Mouse (Mus musculus) heart, embryonic 14.5 days (tissue): ENCODE data around the gene Hmcn1. TPM values are rescaled to one million over a fixed set of nuclear protein-coding genes. Genes with fewer than 3 reads are reported as not detected.

Source experiments
- ATAC-seq: fragments of 200-750 bp; cut with Nextera tagmentation; 2 replicates; pipeline ENCODE4 v1.8.0; 2017; ENCODE audit warnings: low read depth, moderate TSS enrichment; ENCODE audit not compliant: insufficient number of reproducible peaks, insufficient read depth, low FRiP score
- H3K27ac ChIP-seq, 2 experiments: fragments of 200-500 bp in 1 of 2; fragments of 300-500 bp in 1 of 2; sonication (generic) in 1 of 2; replicated peaks in 1 of 2; 2 replicates each; pipeline ENCODE4 v1.5.1; 2012 to 2014; ENCODE audit warnings: low read depth in 2 of 2, low read length in 2 of 2, control low read depth in 1 of 2, mild to moderate bottlenecking in 1 of 2, mixed read lengths in 1 of 2; ENCODE audit not compliant: control insufficient read depth in 1 of 2, insufficient read depth in 1 of 2
- H3K27me3 ChIP-seq: fragments of 300-500 bp; sonication (generic); 2 replicates; pipeline ENCODE4 v1.6.1; 2014; ENCODE audit warnings: mild to moderate bottlenecking, low read length, control low read depth; ENCODE audit not compliant: control insufficient read depth, insufficient read depth
- H3K36me3 ChIP-seq: fragments of 300-500 bp; sonication (generic); 2 replicates; pipeline ENCODE4 v1.6.1; 2014; ENCODE audit warnings: mild to moderate bottlenecking, control low read depth, low read length, mixed read lengths; ENCODE audit not compliant: control insufficient read depth, insufficient read depth
- H3K4me1 ChIP-seq, 2 experiments: fragments of 200-500 bp in 1 of 2; fragments of 300-500 bp in 1 of 2; sonication (generic) in 1 of 2; 2 replicates each; pipeline ENCODE4 v1.6.1; 2012 to 2014; ENCODE audit warnings: low read length in 2 of 2, control low read depth in 1 of 2, mixed read lengths in 1 of 2; ENCODE audit not compliant: control insufficient read depth in 2 of 2, insufficient read depth in 2 of 2
- H3K4me2 ChIP-seq: fragments of 300-500 bp; sonication (generic); 2 replicates; pipeline ENCODE4 v1.6.1; 2014; ENCODE audit warnings: mild to moderate bottlenecking, low read length
- H3K4me3 ChIP-seq, 2 experiments: fragments of 200-500 bp in 1 of 2; fragments of 300-500 bp in 1 of 2; sonication (generic) in 1 of 2; 2 replicates each; pipeline ENCODE4 v1.5.1; 2012 to 2014; ENCODE audit warnings: low read length in 2 of 2, mild to moderate bottlenecking in 2 of 2, control low read depth in 1 of 2, low read depth in 1 of 2, moderate library complexity in 1 of 2; ENCODE audit not compliant: control insufficient read depth in 1 of 2, insufficient read depth in 1 of 2
- H3K9ac ChIP-seq: fragments of 300-500 bp; sonication (generic); 2 replicates; pipeline ENCODE4 v1.6.1; 2014; ENCODE audit warnings: mild to moderate bottlenecking, low read length
- H3K9me3 ChIP-seq: fragments of 300-500 bp; sonication (generic); 2 replicates; pipeline ENCODE4 v1.6.1; 2016; ENCODE audit warnings: low read length, control low read depth; ENCODE audit not compliant: control insufficient read depth
- WGBS: fragments of 180-500 bp; shearing (Covaris S2); extraction: QIAGEN DNeasy Blood & Tissue Kit; methylation state at CpG from one replicate; pipeline ENCODE4 v1.1.7; 2014; 5-methylcytosine and 5-hydroxymethylcytosine counted together
- polyA plus RNA-seq: library from polyadenylated mRNA; unstranded; fragments of >200 nt; fragmentation: Nextera tagmentation; extraction: Ambion mirVana; gene quantifications from 2 replicates; pipeline ENCODE4 v1.2.1, GENCODE M21; 2014

Hmcn1 gene
- polyA plus RNA-seq, 1 experiment from 2014 or later = 35.1 TPM

DNA sequence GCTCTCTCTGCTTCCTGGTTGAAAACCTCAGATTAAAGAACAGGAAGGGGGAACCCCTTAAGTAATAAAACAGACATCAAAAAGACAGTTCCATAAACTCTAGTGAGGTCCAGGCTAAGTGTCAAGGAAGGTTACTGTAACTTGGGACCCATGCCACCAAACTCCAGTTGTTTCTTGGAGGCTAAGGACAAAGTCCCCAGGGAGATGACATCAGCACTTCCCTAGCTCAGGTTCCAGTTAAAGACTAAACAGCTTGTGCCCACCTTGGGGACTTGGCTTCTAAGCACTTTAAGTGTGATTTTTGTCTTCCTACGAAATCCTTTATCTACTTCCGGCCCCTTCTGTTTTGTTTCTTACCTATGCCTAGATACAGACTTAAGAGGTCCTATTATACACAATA is 78.3 kb downstream of the Hmcn1 start:
- Histone ChIP-seq H3K36me3 (no peaks in the 10 kb centered on the region), H3K27ac (peak overlapping the region; percentile 16 to 25; a peak in 3 of 4 replicates), H3K4me3 (no peak overlapping the region), H3K4me1 (peaks cover 6 to 20% of the 10 kb centered on the region in 2 experiments), H3K27me3 (no peaks in the 10 kb centered on the region), H3K4me2 (no peak overlapping the region), H3K9ac (no peak overlapping the region), H3K9me3 (no peaks in the 10 kb centered on the region)
- no peak for ATAC-seq
- WGBS = 27% methylated on average over 2 of the region's 2 CpGs

DNA sequence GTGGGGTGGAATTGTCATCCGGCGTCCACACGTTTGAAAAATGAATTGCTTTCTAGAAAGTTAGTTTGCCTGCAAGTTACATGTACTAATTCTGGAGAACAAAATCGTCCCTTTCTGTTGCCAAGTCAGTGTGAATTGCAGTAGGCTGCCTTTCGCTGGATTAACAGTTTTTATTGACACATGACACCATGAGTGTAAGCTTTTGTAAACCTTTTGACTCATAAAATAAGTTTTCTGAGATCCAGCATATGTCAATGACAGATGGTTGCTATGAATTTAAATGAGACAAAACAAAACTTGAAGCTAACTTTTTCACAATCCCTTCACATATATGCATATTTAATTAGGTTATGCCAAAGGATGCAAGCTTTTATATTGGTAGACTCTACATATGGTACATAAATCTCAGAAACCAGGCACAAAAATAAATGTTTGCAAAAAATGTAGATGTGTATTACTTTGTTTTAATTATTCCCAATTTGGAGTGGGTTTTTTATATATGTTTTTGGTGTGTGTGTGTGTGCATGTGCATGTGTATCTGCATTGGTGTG is 79.6 kb downstream of the Hmcn1 start:
- no peak for ATAC-seq
- 86% methylated on average over 5 of the region's 5 CpGs for WGBS
- no peak overlapping the region for H3K27ac ChIP-seq
- H3K4me2 ChIP-seq = no peak overlapping the region
- H3K4me1 ChIP-seq = peaks cover 6 to 27% of the 10 kb centered on the region in 2 experiments
- no peaks in the 10 kb centered on the region for H3K9me3 ChIP-seq
- no peaks in the 10 kb centered on the region for H3K27me3 ChIP-seq
- no peaks in the 10 kb centered on the region for H3K36me3 ChIP-seq
- no peak overlapping the region for H3K9ac ChIP-seq
- no peak overlapping the region for H3K4me3 ChIP-seq

DNA sequence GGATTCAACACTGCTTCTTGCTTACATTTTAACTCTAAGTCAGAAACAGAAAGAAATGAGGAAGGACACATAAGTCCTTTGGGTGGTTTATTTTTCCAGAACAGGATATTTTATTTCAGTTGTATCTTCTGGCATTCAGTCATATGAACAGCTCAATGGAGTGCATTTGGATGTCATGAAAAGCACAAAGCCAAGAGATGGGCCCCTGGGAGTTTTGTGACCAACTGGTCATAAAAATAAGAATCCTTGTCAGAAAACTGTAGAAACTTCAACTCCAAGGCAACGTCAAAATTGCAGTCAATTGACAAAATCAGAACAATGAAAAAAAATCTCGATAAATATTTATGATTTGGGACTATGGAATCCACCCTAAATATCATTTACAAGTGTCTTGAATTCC is 83.6 kb downstream of the Hmcn1 start:
- no peak for ATAC-seq
- H3K4me2 ChIP-seq = no peak overlapping the region
- H3K9ac ChIP-seq = no peak overlapping the region
- no peaks in the 10 kb centered on the region for H3K27me3 ChIP-seq
- H3K4me3 ChIP-seq = no peak overlapping the region
- H3K4me1 ChIP-seq = peaks cover 0 to 7% of the 10 kb centered on the region in 2 experiments; a peak in 1 of 4 replicates
- WGBS = 83% methylated on average over 2 of the region's 2 CpGs
- no peaks in the 10 kb centered on the region for H3K9me3 ChIP-seq
- H3K36me3 ChIP-seq = no peaks in the 10 kb centered on the region
- no peak overlapping the region for H3K27ac ChIP-seq

DNA sequence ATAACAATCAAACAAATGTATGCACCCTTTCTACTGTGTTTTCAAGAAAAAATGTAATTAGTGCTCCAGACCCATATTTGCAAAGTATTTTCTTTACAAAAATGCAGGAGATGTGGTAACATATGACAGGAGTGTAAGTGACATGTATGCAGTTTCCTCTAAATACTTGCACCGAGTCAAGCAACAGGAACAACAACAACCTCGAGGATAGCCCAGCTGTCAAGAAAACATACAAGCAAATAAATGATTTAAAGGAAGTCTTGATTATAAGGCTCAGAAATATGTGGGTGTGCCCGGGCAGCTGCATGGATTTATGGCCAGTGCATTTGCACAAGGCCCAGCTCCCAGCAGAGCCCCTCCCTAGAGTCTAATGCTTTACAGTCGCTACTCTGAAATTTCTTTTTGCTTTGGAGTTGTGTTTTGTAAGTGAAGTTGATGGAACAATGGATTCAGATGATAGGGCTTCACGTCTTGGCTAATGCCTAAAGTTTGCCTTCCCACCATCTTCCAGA is 99.5 kb downstream of the Hmcn1 start:
- no peaks in the 10 kb centered on the region for H3K36me3 ChIP-seq
- no peak for ATAC-seq
- no peak overlapping the region for H3K4me3 ChIP-seq
- H3K9me3 ChIP-seq = no peaks in the 10 kb centered on the region
- H3K27ac ChIP-seq = no peak overlapping the region
- H3K9ac ChIP-seq = no peak overlapping the region
- no peak overlapping the region for H3K4me2 ChIP-seq
- H3K4me1 ChIP-seq = peaks cover 3 to 14% of the 10 kb centered on the region in 2 experiments
- no peaks in the 10 kb centered on the region for H3K27me3 ChIP-seq
- WGBS = 73% methylated on average over 5 of the region's 5 CpGs

DNA sequence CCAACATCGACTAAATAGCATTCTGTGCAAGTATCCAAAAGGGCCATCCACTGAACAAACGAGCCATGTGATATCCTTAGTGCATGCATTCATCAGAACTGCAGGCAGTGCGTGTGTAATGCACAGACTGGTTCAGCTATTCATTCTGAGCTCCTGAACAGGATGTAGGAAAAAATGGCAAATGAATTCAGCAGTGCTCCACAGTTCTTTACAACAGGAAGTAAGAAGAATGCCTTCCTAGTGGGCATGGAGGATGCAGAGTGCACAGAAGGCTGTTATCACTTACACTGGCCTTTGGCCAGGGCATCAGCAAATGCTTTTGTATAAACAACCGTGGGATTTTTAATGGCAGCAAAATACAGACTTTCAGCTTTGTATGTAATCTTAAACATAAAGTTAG is 103.2 kb downstream of the Hmcn1 start:
- H3K27ac ChIP-seq = peak overlapping the region; percentile 10 to 16; a peak in 2 of 4 replicates
- H3K4me3 ChIP-seq = no peak overlapping the region
- H3K36me3 ChIP-seq = no peaks in the 10 kb centered on the region
- peak; percentile 54; the same call in 1 of the 2 replicates for ATAC-seq
- no peak overlapping the region for H3K4me2 ChIP-seq
- H3K9me3 ChIP-seq = no peaks in the 10 kb centered on the region
- H3K4me1 ChIP-seq = 0 out of 4 replicates have a peak, but pooled peaks cover 0 to 7% of the 10 kb centered on the region in 2 experiments
- no peaks in the 10 kb centered on the region for H3K27me3 ChIP-seq
- WGBS = 53% methylated on average over 4 of the region's 4 CpGs
- no peak overlapping the region for H3K9ac ChIP-seq

DNA sequence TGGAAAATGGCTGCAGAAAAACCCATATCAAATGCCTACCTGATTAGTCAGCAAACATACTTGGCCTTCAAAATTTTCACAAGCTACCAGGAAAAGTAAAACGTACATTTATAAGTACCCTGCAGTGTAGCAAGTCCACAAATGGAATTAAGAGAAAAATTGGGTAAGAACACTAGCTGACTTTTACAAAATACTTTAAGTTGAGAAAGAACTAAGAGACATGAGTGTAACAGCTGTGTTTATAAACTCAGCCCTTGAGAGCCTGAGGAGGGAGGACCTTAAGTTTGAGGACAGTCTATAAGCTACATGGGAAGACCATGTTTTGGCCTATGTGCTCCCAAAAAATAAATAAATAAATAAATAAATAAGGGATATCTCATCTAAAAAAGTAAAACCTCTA is 107.0 kb downstream of the Hmcn1 start:
- 0 out of 4 replicates have a peak, but pooled peaks cover 0 to 7% of the 10 kb centered on the region in 2 experiments for H3K4me1 ChIP-seq
- no peak overlapping the region for H3K4me2 ChIP-seq
- H3K9ac ChIP-seq = no peak overlapping the region
- WGBS = 89% methylated on average over 1 of the region's 1 CpGs
- H3K9me3 ChIP-seq = no peaks in the 10 kb centered on the region
- no peak for ATAC-seq
- H3K4me3 ChIP-seq = no peak overlapping the region
- no peaks in the 10 kb centered on the region for H3K36me3 ChIP-seq
- H3K27me3 ChIP-seq = no peaks in the 10 kb centered on the region
- no peak overlapping the region for H3K27ac ChIP-seq

DNA sequence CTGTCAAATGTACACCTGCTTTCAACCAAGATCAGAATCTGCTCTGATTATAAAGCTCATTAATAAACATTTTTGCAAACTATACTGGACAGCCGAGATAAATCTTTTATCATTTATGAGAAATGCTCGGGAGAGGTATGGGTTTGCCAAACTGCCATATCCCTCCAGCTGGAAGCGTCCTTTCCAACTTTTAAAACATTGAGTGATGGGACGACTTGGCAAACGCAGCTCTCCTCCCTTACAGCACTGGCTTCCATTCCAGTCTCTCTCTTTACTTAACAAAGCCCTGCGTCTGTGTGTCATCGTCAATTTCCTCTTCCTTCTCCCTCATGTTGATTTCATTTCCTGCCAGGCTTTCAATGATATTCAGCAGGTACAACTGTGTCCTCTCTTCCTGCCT is 114.8 kb downstream of the Hmcn1 start:
- Histone ChIP-seq H3K36me3 (0 out of 2 replicates have a peak, but pooled peaks cover 3% of the 10 kb centered on the region), H3K9me3 (no peaks in the 10 kb centered on the region), H3K4me2 (no peak overlapping the region), H3K9ac (no peak overlapping the region), H3K4me1 (peaks cover 5 to 27% of the 10 kb centered on the region in 2 experiments), H3K4me3 (no peak overlapping the region), H3K27ac (peak overlapping the region; percentile 68 to 70), H3K27me3 (no peaks in the 10 kb centered on the region)
- WGBS = 49% methylated on average over 7 of the region's 7 CpGs
- ATAC-seq = no peak

DNA sequence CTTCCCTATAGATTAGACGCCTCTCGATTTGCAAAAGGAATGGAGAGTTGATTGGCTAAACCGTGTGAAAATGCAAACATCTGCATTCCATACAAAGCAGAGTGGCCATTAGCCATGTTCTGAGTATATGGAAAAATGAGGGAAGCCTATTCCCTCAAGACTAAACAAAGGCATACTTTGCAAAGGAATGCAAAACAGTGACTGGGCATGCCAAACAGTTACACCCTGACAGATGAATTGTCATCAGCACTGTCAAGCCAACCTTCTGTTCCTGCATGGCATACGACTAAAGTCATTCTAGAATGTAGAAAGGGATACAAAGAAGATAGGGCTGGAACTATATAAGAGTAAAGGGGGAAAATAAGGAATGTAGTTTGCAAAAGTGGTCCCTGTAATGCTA is 115.3 kb downstream of the Hmcn1 start:
- Histone ChIP-seq H3K9ac (no peak overlapping the region), H3K4me2 (no peak overlapping the region), H3K9me3 (no peaks in the 10 kb centered on the region), H3K36me3 (0 out of 2 replicates have a peak, but pooled peaks cover 3% of the 10 kb centered on the region), H3K27me3 (no peaks in the 10 kb centered on the region), H3K4me3 (no peak overlapping the region), H3K4me1 (peaks cover 7 to 32% of the 10 kb centered on the region in 2 experiments), H3K27ac (peak overlapping the region; percentile 68 to 70)
- WGBS = 46% methylated on average over 4 of the region's 4 CpGs
- no peak for ATAC-seq
